Mouse (Mus musculus) neural tube, embryonic 12.5 days (tissue): ENCODE measurements around the gene Haao. TPM values are rescaled to one million over a fixed set of nuclear protein-coding genes. Genes with fewer than 3 reads are reported as not detected.

Experiments
- ATAC-seq: fragments of 200-750 bp; cut with Nextera tagmentation; 2 replicates; pipeline ENCODE4 v1.8.0; 2017; ENCODE audit warnings: low read depth, mild to moderate bottlenecking, moderate TSS enrichment, moderate library complexity; ENCODE audit not compliant: low FRiP score
- H3K27ac ChIP-seq: fragments of 300-500 bp; sonication (generic); 2 replicates; pipeline ENCODE4 v1.5.1; 2016
- H3K27me3 ChIP-seq: fragments of 300-500 bp; sonication (generic); replicated peaks from 2 replicates; pipeline ENCODE4 v1.6.1; 2016; ENCODE audit warnings: mild to moderate bottlenecking
- H3K36me3 ChIP-seq: fragments of 300-500 bp; sonication (generic); 2 replicates; pipeline ENCODE4 v1.6.1; 2016; ENCODE audit warnings: mild to moderate bottlenecking
- H3K4me1 ChIP-seq: fragments of 300-500 bp; sonication (generic); 2 replicates; pipeline ENCODE4 v1.6.1; 2016
- H3K4me2 ChIP-seq: fragments of 300-500 bp; sonication (generic); replicated peaks from 2 replicates; pipeline ENCODE4 v1.6.1; 2016; ENCODE audit warnings: mild to moderate bottlenecking
- H3K4me3 ChIP-seq: fragments of 300-500 bp; sonication (generic); 2 replicates; pipeline ENCODE4 v1.5.1; 2016
- H3K9ac ChIP-seq: fragments of 300-500 bp; sonication (generic); 2 replicates; pipeline ENCODE4 v1.6.1; 2016; ENCODE audit warnings: mild to moderate bottlenecking
- H3K9me3 ChIP-seq: fragments of 300-500 bp; sonication (generic); 2 replicates; pipeline ENCODE4 v1.6.1; 2016; ENCODE audit warnings: mild to moderate bottlenecking
- WGBS: fragments of 180-500 bp; shearing (Covaris S2); methylation state at CpG from one replicate; pipeline ENCODE4 v1.1.7; 2016; 5-methylcytosine and 5-hydroxymethylcytosine counted together
- polyA plus RNA-seq: library from polyadenylated mRNA; unstranded; fragments of >200 nt; fragmentation: Nextera tagmentation; extraction: Ambion mirVana; gene quantifications from 2 replicates; pipeline ENCODE4 v1.2.1, GENCODE M21; 2016

Haao gene
- polyA plus RNA-seq, 1 experiment from 2014 or later = not detected

DNA sequence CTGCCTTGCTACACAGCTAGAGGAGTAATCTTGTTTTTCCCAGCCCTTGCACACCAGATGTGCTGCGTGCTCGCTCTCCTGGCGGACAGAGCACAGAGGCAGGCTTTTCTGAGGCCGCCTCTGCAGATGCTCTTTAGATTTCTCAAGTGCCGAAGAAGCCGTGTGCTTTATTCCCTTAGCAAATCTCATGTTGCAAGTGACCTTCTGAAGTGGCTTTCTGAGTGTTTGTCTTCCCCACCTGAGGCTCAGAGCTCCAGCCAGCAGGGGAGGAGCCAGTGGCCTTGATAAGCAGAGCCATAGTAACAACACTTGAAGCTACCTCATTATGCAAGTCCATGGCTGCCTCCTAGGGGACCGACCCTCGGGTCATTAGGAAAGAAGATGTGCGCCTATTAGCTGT lies 43.8 kb downstream of the Haao start:
- H3K4me1 ChIP-seq = no peaks in the 10 kb centered on the region; the same call in 1 of the 2 replicates
- no peak overlapping the region for H3K9ac ChIP-seq
- no peaks in the 10 kb centered on the region for H3K9me3 ChIP-seq
- no peak overlapping the region for H3K27ac ChIP-seq
- no peak overlapping the region for H3K4me3 ChIP-seq
- no peak overlapping the region for H3K4me2 ChIP-seq
- no peak for ATAC-seq
- peaks cover 14% of the 10 kb centered on the region for H3K36me3 ChIP-seq
- 75% methylated on average over 9 of the region's 9 CpGs for WGBS
- no peaks in the 10 kb centered on the region for H3K27me3 ChIP-seq

DNA sequence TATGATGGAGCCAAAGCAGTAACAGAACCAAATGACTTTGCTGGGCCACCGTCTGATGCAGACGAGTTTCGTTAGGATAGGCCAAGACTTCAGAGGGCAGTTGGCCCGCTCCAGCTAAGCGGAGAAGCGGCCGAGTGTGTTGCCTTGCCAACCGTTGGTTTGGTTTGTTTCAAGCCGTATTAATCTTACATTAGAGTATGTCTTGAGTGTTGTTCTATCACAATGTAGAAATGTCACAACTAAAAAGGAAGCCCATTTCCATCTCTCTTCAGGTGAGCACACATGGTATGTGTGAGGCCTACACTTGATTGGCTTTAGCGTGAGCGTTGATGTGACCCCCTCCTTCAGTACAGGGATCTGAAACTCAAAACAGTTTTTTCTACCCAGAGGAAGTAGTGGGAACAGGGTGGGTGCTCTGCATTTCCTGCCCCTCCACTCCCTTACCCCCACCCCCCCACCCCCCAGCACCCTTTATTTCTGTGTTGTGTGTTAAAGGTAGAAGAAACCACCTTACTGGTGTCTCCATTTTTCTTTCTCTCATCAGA lies 48.2 kb downstream of the Haao start:
- Histone ChIP-seq H3K4me1 (no peaks in the 10 kb centered on the region), H3K9me3 (no peaks in the 10 kb centered on the region), H3K9ac (no peak overlapping the region), H3K4me2 (no peak overlapping the region), H3K4me3 (no peak overlapping the region), H3K36me3 (peaks cover 5% of the 10 kb centered on the region; the same call in 1 of the 2 replicates), H3K27ac (no peak overlapping the region), H3K27me3 (no peaks in the 10 kb centered on the region)
- no peak for ATAC-seq
- WGBS = 93% methylated on average over 11 of the region's 11 CpGs

DNA sequence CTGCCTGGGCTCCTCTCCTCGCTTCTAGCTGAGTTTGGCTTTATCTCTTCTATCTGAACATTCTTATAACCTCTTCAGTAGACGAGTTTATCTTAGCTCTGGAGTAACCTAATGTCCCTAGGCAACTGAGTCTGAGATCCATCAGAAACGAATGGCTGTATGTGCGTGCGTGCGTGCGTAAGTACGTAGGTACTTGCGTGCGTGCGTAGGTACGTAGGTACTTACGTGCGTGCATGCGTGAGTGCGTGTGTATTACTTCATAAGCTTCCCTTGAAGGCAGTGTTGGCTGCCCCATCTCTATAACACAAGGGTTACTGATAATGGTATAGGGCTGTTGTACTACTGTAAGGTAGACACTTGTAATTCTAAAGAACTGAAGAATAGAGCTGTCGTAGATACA lies 52.6 kb downstream of the Haao start:
- Histone ChIP-seq H3K27me3 (no peaks in the 10 kb centered on the region), H3K9ac (no peak overlapping the region), H3K9me3 (no peaks in the 10 kb centered on the region), H3K4me1 (peaks cover 6% of the 10 kb centered on the region; the same call in 1 of the 2 replicates), H3K4me3 (no peak overlapping the region), H3K4me2 (no peak overlapping the region), H3K36me3 (no peaks in the 10 kb centered on the region), H3K27ac (no peak overlapping the region)
- 96% methylated on average over 17 of the region's 17 CpGs for WGBS
- no peak for ATAC-seq

DNA sequence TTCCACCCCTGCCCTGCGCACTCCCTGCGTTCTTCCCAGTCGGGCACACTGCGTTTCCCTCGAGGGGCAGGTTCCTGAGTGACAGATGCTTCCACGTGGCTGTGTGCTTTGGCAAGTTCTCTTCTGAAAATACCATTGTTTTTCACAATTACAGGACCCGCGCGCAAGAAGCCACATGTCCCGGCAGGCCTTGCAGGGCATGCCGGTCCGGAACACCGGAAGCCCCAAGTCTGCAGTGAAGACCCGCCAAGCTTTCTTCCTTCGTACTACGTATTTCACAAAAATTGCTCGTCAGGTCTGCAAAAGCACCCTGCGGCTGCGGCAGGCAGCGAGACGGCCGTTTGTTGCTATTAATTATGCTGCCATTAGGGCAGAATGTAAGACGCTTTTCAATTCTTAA lies 55.4 kb downstream of the Haao start:
- 55% methylated on average over 23 of the region's 23 CpGs for WGBS
- Histone ChIP-seq H3K4me2 (peak overlapping the region; percentile 42), H3K4me3 (0 out of 2 replicates have a peak overlapping the region, but pooled peaks have one; percentile 2), H3K27ac (no peak overlapping the region), H3K9ac (no peak overlapping the region), H3K4me1 (peaks cover 6% of the 10 kb centered on the region; the same call in 1 of the 2 replicates), H3K27me3 (no peaks in the 10 kb centered on the region), H3K36me3 (no peaks in the 10 kb centered on the region), H3K9me3 (no peaks in the 10 kb centered on the region)
- ATAC-seq = no peak

DNA sequence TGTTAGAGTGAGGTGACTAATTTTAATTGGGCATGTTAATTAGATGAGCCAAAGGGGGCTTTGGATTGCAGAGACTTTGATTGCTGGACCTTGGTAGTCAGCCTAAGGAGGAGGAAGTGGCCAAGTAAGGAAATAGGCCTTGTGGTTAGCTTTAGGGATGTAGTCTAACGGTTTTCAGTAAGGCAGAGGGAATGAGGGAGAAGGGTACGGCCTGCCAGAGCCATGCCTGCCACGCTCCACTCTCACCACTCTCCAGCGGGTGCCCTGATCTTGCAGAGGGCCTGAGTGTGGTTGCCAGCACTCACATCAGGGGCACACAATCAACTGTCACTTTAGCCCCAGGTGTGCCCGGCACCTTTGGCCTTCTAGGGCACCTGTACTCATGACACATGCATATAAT lies 57.6 kb downstream of the Haao start:
- Histone ChIP-seq H3K27me3 (no peaks in the 10 kb centered on the region), H3K4me1 (peaks cover 6% of the 10 kb centered on the region; the same call in 1 of the 2 replicates), H3K4me3 (no peak overlapping the region), H3K9ac (no peak overlapping the region), H3K36me3 (no peaks in the 10 kb centered on the region; the same call in 1 of the 2 replicates), H3K27ac (no peak overlapping the region), H3K9me3 (no peaks in the 10 kb centered on the region), H3K4me2 (no peak overlapping the region)
- no peak for ATAC-seq
- 81% methylated on average over 5 of the region's 5 CpGs for WGBS

DNA sequence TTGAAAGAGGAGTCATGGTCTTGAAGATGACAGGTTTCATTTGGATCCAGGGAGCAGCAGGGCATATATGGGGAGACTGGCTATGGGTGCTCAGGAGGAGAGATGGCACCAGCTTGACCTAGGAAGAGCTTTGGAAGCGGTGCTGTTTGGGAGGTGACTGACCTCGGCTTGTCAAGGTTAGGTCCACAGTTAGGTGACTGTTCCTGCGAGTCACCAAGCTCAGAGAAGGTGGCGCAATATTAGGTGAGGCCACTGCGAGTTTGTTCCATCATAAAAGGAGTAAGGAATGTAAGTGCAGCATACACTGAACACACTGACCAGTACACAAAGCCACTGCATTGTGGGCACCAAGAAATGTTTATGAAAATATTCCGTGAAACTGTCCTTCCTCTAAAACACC lies 61.3 kb downstream of the Haao start:
- no peak for ATAC-seq
- Histone ChIP-seq H3K27me3 (no peaks in the 10 kb centered on the region), H3K36me3 (no peaks in the 10 kb centered on the region; the same call in 1 of the 2 replicates), H3K4me2 (no peak overlapping the region), H3K27ac (no peak overlapping the region), H3K4me1 (no peaks in the 10 kb centered on the region), H3K9ac (no peak overlapping the region), H3K4me3 (no peak overlapping the region), H3K9me3 (no peaks in the 10 kb centered on the region)
- 97% methylated on average over 6 of the region's 6 CpGs for WGBS

DNA sequence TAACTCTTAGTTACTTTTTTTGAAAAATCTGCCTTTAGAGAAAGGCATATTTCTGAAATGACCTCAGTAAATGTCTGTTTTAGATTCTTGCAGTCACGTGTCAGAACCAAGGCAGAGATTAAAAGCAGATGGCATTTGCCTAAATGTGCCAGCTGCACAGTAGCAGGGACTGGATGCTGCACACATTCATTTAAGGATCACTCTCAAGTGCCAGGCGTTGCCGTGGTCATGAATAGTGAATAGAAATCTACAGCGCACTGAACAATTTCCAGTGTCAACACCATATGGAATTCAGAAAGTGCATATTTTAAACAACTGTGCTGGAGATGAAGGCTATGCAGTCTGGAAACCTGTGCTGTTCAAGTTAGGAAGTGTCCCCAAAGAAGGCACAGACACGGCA lies 65.0 kb downstream of the Haao start:
- Histone ChIP-seq H3K4me1 (no peaks in the 10 kb centered on the region), H3K4me2 (no peak overlapping the region), H3K9ac (no peak overlapping the region), H3K27me3 (no peaks in the 10 kb centered on the region), H3K27ac (no peak overlapping the region), H3K9me3 (no peaks in the 10 kb centered on the region), H3K36me3 (no peaks in the 10 kb centered on the region; the same call in 1 of the 2 replicates), H3K4me3 (no peak overlapping the region)
- WGBS = 63% methylated on average over 5 of the region's 5 CpGs
- ATAC-seq = no peak

Other genes starting within 250 kb of the Haao start
- gene Kcng3, start 216.1 kb downstream of the Haao start, polyA plus RNA-seq = not detected in 2 replicates
- gene Mta3, start 141.8 kb downstream of the Haao start, polyA plus RNA-seq = 37.4 and 38.5 TPM in 2 replicates